Mouse (Mus musculus) lung, adult 2 months (tissue): ENCODE results near the gene Gm20388.

Experiments used
- CTCF ChIP-seq: fragments of 200-500 bp; IDR thresholded peaks from 2 replicates; pipeline ENCODE4 v1.5.1; 2011; ENCODE audit warnings: mild to moderate bottlenecking, low read length, control low read depth; ENCODE audit not compliant: insufficient read depth
- POLR2A ChIP-seq: fragments of 200-500 bp; IDR thresholded peaks from 2 replicates; pipeline ENCODE4 v1.6.1; 2011; ENCODE audit warnings: low read depth, mild to moderate bottlenecking, control low read depth, low read length, borderline replicate concordance; ENCODE audit errors: extremely low read depth

- TF ChIP-seq CTCF (no peak), POLR2A (no peak)
Observed at GRCm38 (mm10) chr8:123633801-123634200, 3723.2 kb downstream of the Gm20388 start.
